Mouse (Mus musculus) spleen, adult 2 months (tissue): ENCODE data around the gene 3110082I17Rik.

Experiments
- CTCF ChIP-seq: fragments of 200-500 bp; IDR thresholded peaks from 2 replicates; pipeline ENCODE4 v1.5.1; 2011; ENCODE audit warnings: mild to moderate bottlenecking, inconsistent platforms; ENCODE audit not compliant: insufficient read depth, insufficient read length, insufficient replicate concordance; ENCODE audit errors: extremely low read depth
- POLR2A ChIP-seq: fragments of 200-500 bp; IDR thresholded peaks from 2 replicates; pipeline ENCODE4 v1.6.1; 2011; ENCODE audit warnings: low read depth, low read length, inconsistent platforms

GRCm38 (mm10) chr5:139425198-139425597 lies 35.1 kb downstream of the 3110082I17Rik start:
- no peak for TF ChIP-seq POLR2A
- TF ChIP-seq CTCF, result no peak
